Mouse (Mus musculus): ENCODE results near the gene Hscb. TPM values are rescaled to one million over a fixed set of nuclear protein-coding genes. Genes with fewer than 3 reads are reported as not detected.
"Not testable (repeated sequence)": the region's sequence is repeated elsewhere in the genome, so short reads cannot be mapped to it uniquely, and the experiment has no call there.

The Hscb gene
- polyA plus RNA-seq (2015; fragmentation: Nextera tagmentation; extraction: Ambion mirVana) = 28.2 and 30.0 TPM in 2 replicates

GRCm38 (mm10) chr5:110839678-110840365, at the start of gene Hscb, which contains the start of gene Chek2:
TSS of gene Hscb (minus strand) at chr5:110839777.
TSS of gene Chek2 (plus strand) at chr5:110839979.
- Histone ChIP-seq H3K27ac (peak within 1 kb of the TSS; percentile 90), H3K9me3 (no peaks in the 10 kb centered on the region), H3K9ac (peak within 1 kb of the TSS; percentile 77), H3K4me1 (peaks cover 14% of the 10 kb centered on the region), H3K4me3 (replicated peaks) (peak within 1 kb of the TSS; percentile 89), H3K27me3 (replicated peaks) (no peaks in the 10 kb centered on the region), H3K36me3 (peaks cover 8% of the 10 kb centered on the region; the same call in 1 of the 2 replicates), H3K4me2 (peak within 1 kb of the TSS; percentile 87)
- WGBS = under 1% methylated on average over 41 of the region's 41 CpGs
- peak; percentile 96 for ATAC-seq (ENCODE audit: insufficient read depth, low FRiP score, low read depth)

DNA sequence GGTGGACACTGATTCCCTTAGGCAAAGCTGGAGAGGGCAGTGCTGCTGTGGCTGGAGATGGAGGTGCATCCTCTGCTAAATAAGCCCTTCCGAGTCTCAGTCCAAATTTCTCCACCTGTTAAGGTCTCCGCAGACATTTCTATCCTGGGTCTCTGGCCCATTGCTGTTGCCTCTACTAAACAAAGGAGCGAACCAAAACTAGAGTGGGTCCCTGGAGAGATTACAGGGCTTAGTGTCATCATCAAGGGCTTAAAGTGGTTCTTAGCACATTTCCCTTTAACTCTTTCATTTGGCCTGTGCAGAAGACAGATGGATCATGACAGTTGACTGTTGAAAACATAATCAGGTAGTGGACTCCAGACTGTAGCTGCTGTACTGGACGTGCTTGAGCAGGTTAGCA, 49.0 kb upstream of the Hscb start:
- Histone ChIP-seq H3K4me2 (no peak overlapping the region), H3K4me3 (replicated peaks) (no peak overlapping the region), H3K9me3 (no peaks in the 10 kb centered on the region), H3K36me3 (no peaks in the 10 kb centered on the region), H3K27me3 (replicated peaks) (no peaks in the 10 kb centered on the region), H3K4me1 (no peaks in the 10 kb centered on the region), H3K9ac (no peak overlapping the region), H3K27ac (no peak overlapping the region)
- no peak for ATAC-seq (ENCODE audit: insufficient read depth, low FRiP score, low read depth)
- 88% methylated on average over 4 of the region's 4 CpGs for WGBS

DNA sequence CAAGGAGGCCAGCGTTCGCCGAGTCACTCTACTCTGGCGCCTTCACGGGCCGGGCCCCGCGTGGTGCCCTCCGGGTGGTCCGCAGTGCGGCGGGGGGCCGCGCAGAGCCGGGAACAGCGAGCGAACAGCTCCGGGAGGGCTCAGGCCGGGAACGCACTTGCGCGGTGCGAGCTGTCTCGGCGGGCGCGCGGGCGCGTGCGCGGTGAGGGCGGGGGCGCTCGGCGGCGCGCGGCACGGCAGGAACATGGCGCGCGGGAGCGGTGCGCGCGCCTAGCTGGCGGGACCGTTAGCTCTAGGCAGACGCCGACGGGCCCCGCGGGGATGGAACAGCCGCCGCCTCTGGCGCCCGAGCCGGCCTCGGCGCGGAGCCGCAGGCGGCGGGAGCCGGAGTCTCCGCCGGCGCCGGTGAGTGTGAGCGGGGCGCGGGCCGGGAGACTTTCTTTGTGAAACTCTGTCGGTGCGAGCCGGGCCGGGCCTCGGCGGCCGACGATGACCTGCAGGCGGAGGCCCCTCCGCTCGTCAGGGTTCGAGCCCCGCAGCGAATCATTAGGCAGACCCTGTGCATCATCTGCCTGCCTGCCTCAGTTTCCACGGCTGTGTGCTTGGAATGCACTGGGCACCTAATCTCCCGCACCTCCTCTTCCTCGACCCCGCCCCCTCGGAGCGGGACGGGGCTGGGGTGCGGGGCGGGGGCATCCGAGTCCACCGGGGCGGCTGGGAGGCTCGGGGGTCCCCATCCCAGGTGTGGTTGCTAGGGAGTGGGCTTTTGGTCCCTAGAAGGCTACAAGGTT, 40.2 kb upstream of the Hscb start, which contains the start of gene Ttc28:
TSS of gene Ttc28 (plus strand) at position 220 of the 791 bp plus-strand sequence.
- no peaks in the 10 kb centered on the region for H3K27me3 ChIP-seq (replicated peaks)
- no peaks in the 10 kb centered on the region for H3K36me3 ChIP-seq
- peak within 1 kb of the TSS; percentile 70 for H3K4me3 ChIP-seq (replicated peaks)
- H3K4me2 ChIP-seq = peak within 1 kb of the TSS; percentile 89
- under 1% methylated on average over 99 of the region's 101 CpGs for WGBS
- peak within 1 kb of the TSS; percentile 76 for H3K9ac ChIP-seq
- H3K27ac ChIP-seq = peak within 1 kb of the TSS; percentile 71
- H3K4me1 ChIP-seq = no peaks in the 10 kb centered on the region
- ATAC-seq (ENCODE audit: insufficient read depth, low FRiP score, low read depth) = peak; percentile 90
- no peaks in the 10 kb centered on the region for H3K9me3 ChIP-seq

GRCm38 (mm10) chr5:110879042-110879441, 39.5 kb upstream of the Hscb start:
- Histone ChIP-seq H3K4me2 (peak overlapping the region; percentile 89), H3K4me3 (replicated peaks) (peak overlapping the region; percentile 70), H3K4me1 (no peaks in the 10 kb centered on the region), H3K27me3 (replicated peaks) (no peaks in the 10 kb centered on the region), H3K9me3 (no peaks in the 10 kb centered on the region), H3K9ac (peak overlapping the region; percentile 76), H3K36me3 (no peaks in the 10 kb centered on the region), H3K27ac (peak overlapping the region; percentile 68; the same call in 1 of the 2 replicates)
- ATAC-seq (ENCODE audit: insufficient read depth, low FRiP score, low read depth) = no peak
- 65% methylated on average over 7 of the region's 7 CpGs for WGBS

GRCm38 (mm10) chr5:110878526-110878925, 38.9 kb upstream of the Hscb start:
- H3K36me3 ChIP-seq; H3K4me2 ChIP-seq; H3K4me3 ChIP-seq (replicated peaks); ATAC-seq (ENCODE audit: insufficient read depth, low FRiP score, low read depth); H3K9me3 ChIP-seq; H3K9ac ChIP-seq; H3K4me1 ChIP-seq; H3K27ac ChIP-seq; H3K27me3 ChIP-seq (replicated peaks): not testable (repeated sequence)
- WGBS = 98% methylated on average over 1 of the region's 1 CpGs

DNA sequence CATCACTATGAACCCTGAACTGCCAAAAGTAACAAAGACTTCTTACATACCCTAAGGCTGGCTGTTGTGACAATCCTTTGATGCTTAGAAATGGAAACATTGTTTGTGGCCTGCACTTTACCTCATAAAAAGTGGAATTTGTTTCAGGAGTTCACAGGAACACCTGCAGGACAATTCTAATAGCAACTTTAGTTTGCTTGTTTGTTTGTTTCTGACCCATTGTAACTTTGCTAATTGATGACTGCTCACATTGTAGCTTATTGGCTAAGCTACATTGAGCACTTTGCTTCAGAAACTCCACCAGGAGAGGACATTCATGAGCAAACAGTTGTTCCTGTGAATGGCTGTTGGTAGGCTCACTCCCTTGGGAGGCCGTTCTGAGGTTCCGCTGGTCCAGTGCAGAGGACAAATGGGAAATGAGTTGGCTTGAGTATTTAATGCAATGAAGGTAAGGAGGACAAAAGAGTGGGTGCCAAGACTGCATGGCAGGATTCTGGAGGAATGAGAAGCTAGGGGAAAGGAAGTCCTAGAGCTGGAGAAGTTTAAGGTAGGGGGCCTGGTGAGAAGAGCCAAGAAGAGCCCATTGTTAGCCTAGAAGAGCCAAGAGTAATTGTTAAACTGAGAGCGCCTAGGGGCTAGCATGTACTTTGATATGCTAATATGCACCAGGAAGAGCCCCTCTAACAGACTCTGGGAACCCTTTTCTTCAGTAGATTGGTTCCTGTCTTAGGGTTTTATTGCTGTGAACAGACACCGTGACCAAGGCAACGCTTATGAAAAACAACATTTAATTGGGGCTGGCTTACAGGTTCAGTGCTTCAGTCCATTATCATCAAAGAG, 38.3 kb upstream of the Hscb start:
- WGBS = 87% methylated on average over 5 of the region's 5 CpGs
- H3K9me3 ChIP-seq = no peaks in the 10 kb centered on the region

DNA sequence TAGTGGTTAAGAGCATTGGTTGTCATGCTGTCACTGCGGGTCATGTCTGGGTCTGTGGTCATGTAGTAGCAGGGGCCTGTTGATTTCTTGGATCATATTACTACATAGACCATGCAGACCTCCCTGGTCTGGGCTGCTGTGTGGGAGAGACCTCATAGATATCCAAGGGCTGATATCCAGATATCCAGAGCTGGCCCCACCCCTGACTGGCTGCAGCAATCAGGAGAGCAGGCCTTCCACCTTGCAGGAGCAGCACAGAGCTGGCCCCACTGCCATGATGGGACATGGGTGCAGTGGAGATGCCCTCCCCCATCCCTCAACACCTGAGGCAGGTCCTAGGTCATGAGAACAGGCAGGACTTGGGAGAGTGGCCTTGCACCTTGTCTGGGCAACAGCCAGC, 35.7 kb upstream of the Hscb start:
- 96% methylated on average over 1 of the region's 1 CpGs for WGBS
- no peak for ATAC-seq (ENCODE audit: insufficient read depth, low FRiP score, low read depth)
- Histone ChIP-seq H3K9ac (no peak overlapping the region), H3K27ac (no peak overlapping the region), H3K27me3 (replicated peaks) (no peaks in the 10 kb centered on the region), H3K4me1 (no peaks in the 10 kb centered on the region), H3K36me3 (peaks cover 2% of the 10 kb centered on the region; the same call in 1 of the 2 replicates), H3K4me2 (no peak overlapping the region), H3K9me3 (no peaks in the 10 kb centered on the region), H3K4me3 (replicated peaks) (no peak overlapping the region)

More for the DNA sequence above, 38.3 kb upstream of the Hscb start:
- Histone ChIP-seq H3K36me3 (no peaks in the 10 kb centered on the region), H3K9ac (no peak overlapping the region), H3K4me2 (no peak overlapping the region), H3K4me3 (replicated peaks) (no peak overlapping the region), H3K27me3 (replicated peaks) (no peaks in the 10 kb centered on the region), H3K27ac (no peak overlapping the region), H3K4me1 (no peaks in the 10 kb centered on the region)
- ATAC-seq (ENCODE audit: insufficient read depth, low FRiP score, low read depth) = no peak

GRCm38 (mm10) chr5:110874711-110875110, 35.1 kb upstream of the Hscb start:
- Histone ChIP-seq H3K9ac (no peak overlapping the region), H3K27me3 (replicated peaks) (no peaks in the 10 kb centered on the region), H3K4me1 (no peaks in the 10 kb centered on the region), H3K27ac (no peak overlapping the region), H3K36me3 (peaks cover 2% of the 10 kb centered on the region; the same call in 1 of the 2 replicates), H3K4me2 (no peak overlapping the region), H3K4me3 (replicated peaks) (no peak overlapping the region), H3K9me3 (no peaks in the 10 kb centered on the region)
- no peak for ATAC-seq (ENCODE audit: insufficient read depth, low FRiP score, low read depth)

DNA sequence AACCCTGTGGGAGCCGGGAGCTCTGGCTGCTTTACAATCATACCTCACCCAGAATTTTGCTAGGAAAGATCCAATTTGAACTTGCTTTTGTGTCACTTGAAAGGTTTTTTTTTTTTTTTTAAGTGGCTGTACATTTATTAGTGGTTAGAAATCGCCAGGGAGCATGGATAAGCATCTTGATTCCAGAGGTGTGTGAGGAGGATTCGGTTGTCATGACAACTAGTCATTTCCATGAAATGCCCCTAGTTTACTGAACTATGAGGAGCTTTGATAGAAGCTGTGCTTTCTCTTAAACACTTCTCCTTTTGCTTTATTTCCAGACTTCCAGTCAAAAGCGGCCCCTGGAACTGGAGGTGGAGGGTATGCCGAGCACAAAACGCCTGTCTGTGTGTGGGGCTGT, 33.6 kb upstream of the Hscb start:
- H3K27ac ChIP-seq = no peak overlapping the region
- H3K4me3 ChIP-seq (replicated peaks) = no peak overlapping the region
- H3K4me2 ChIP-seq = no peak overlapping the region
- 93% methylated on average over 6 of the region's 6 CpGs for WGBS
- H3K9me3 ChIP-seq = no peaks in the 10 kb centered on the region
- no peak overlapping the region for H3K9ac ChIP-seq
- H3K27me3 ChIP-seq (replicated peaks) = no peaks in the 10 kb centered on the region
- H3K36me3 ChIP-seq = peaks cover 2% of the 10 kb centered on the region; the same call in 1 of the 2 replicates
- no peak for ATAC-seq (ENCODE audit: insufficient read depth, low FRiP score, low read depth)
- peaks cover 12% of the 10 kb centered on the region for H3K4me1 ChIP-seq

DNA sequence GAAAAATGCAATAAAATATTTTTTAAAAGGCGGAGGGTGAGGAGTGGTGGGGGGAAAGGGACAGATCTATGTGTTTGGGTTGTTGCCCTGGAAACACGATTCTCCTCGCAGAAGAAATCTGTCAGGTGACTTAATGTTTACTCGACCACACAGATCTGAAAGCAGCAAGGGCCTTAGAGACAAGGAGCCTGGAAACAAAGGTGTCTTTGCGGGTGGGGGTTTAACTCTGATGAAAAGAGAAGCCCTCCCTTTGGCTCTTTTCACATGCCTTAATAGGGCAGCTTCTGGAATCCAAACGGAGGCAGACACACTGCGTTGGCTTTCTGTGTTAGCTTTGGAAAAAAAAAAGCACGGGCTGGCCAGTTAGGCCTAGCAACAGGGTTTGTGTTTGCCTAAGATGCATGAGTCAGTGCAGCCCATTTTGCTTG, 29.7 kb upstream of the Hscb start:
- peak overlapping the region; percentile 67 for H3K27ac ChIP-seq
- peak; percentile 71 for ATAC-seq (ENCODE audit: insufficient read depth, low FRiP score, low read depth)
- H3K9me3 ChIP-seq = no peaks in the 10 kb centered on the region
- H3K36me3 ChIP-seq = peaks cover 2% of the 10 kb centered on the region; the same call in 1 of the 2 replicates
- no peaks in the 10 kb centered on the region for H3K27me3 ChIP-seq (replicated peaks)
- 18% methylated on average over 8 of the region's 8 CpGs for WGBS
- no peak overlapping the region for H3K4me3 ChIP-seq (replicated peaks)
- peak overlapping the region; percentile 21; the same call in 1 of the 2 replicates for H3K4me2 ChIP-seq
- H3K4me1 ChIP-seq = peaks cover 13% of the 10 kb centered on the region
- H3K9ac ChIP-seq = no peak overlapping the region

DNA sequence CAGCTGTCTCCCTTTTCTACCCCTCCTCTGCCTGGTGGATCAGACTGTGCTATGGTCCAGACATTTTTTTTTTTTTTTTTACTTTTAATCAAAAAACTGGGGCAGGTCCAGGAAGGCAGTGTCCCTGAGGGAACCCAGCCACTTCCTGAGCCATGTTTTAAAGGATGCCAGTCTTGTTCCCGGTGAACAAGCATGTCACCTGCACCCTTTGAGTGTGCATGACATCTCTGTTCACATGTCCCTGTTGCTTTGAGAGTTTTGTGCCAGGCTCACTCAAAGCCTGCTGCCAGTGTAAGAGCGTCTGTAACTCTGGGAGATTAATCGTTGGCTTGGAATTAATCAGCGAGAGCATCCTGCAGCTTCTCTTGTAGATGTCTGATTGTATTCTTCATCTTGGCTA, 28.9 kb upstream of the Hscb start:
- Histone ChIP-seq H3K9me3 (no peaks in the 10 kb centered on the region), H3K4me2 (no peak overlapping the region), H3K9ac (no peak overlapping the region), H3K27ac (peak overlapping the region; percentile 67), H3K4me1 (peaks cover 13% of the 10 kb centered on the region), H3K36me3 (peaks cover 2% of the 10 kb centered on the region; the same call in 1 of the 2 replicates), H3K4me3 (replicated peaks) (no peak overlapping the region), H3K27me3 (replicated peaks) (no peaks in the 10 kb centered on the region)
- 59% methylated on average over 4 of the region's 4 CpGs for WGBS
- ATAC-seq (ENCODE audit: insufficient read depth, low FRiP score, low read depth) = no peak
